Mouse (Mus musculus): Measurements from ENCODE around the gene Lingo1.

Gene Lingo1

GRCm38 (mm10) chr9:56635498-56636121 is 160.7 kb downstream of the Lingo1 start:
- DNase-seq (ENCODE audit: low spot score in 2 of 2) = no peak

DNA sequence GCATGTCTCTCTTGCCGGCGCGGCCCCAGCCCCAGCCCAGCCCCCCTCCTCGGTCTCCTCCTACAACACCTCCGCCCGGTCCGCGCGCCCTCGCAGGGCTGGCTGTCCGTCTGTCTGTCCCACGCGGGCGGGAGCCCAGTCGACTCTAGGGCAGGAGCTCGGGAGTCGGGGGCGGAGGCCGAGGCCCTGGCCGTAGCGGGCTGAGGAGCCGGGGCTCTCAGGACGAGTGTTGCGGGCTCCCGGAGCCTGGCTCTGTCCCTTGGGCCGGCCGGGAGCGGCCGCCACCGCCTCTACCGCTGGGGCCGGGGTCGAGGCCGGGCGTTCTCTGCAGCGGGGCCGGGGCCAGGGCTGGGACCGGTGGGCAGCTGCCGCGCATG is 161.2 kb downstream of the Lingo1 start:
- no peak for DNase-seq (ENCODE audit: low spot score in 2 of 2)

DNA sequence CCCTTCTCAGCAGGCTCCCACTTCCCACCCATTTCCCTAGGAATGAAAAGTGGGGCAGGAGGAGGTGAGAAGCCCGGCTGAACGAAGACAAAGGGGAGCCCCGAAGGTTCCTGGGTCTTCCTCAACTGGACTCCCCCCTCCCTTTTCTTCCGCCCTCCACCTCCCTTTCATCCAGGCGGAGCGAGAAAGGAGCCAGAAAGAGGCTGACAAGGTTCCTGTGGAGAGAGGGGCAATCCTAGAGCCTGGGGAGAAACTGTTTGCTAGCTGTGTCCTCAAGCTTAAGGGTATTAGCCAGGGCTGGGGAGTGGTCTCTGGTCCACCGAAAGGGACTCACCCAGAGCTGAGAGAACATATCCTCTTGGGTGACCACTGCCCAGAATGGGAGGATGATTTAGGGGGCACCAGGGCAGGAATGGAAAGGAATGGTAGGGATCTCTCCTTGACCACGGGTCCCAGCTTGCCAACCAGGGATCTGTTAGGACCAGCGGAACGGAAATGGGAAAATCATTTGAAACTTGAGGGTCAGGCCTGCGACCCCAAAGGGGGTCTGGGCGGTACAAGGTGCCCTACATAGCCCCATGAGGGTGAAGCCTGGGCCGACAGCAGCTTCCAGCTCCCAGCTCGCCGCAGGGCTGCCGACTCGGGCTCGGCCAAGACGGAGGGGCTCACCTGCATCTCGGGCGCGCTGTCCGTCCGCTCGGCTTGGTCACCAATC is 161.7 kb downstream of the Lingo1 start:
- no peak for DNase-seq (ENCODE audit: low spot score in 2 of 2)

DNA sequence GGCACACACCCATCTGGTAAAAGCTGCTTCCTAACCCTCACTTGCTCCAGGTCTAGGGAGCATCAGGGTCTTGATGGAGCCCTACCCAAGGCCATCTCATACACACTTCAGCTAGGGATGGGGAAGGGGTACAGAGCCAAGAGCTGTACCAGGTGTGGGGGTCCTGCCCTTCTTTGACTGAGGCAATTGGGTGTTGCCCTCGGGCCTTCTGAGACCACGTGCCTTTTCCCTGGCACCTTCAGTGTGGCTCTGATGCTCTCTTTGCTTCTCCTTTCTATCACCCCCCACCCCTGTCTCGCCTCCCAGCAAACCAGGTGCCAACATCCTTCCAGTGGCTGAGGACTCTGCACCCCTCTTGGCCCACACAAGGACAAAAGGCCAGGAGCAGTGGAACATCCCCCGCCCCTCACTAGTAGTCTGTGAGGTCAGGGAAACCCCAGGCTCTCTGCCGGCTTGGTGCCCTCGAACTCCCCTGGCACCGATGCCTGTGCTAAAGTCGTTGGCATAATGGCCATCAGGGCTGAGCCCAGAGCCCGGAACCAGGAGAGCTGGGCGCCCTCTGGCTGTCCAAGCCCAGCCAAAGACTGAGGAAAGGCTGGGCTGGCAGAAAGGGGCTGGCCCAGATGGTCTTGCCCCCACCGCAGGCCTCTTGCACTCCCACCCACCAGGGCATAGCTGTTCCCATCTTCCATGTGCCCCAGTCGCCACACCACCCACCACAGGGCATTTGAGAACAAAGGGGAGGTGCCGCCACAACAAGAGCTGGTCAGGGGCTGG is 162.6 kb downstream of the Lingo1 start:
- no peak for DNase-seq (ENCODE audit: low spot score in 2 of 2)

GRCm38 (mm10) chr9:56630945-56631344 is 165.3 kb downstream of the Lingo1 start:
- DNase-seq (ENCODE audit: low spot score in 2 of 2) = no peak

GRCm38 (mm10) chr9:56629674-56630397 is 166.4 kb downstream of the Lingo1 start:
- DNase-seq (ENCODE audit: low spot score in 2 of 2) = no peak

DNA sequence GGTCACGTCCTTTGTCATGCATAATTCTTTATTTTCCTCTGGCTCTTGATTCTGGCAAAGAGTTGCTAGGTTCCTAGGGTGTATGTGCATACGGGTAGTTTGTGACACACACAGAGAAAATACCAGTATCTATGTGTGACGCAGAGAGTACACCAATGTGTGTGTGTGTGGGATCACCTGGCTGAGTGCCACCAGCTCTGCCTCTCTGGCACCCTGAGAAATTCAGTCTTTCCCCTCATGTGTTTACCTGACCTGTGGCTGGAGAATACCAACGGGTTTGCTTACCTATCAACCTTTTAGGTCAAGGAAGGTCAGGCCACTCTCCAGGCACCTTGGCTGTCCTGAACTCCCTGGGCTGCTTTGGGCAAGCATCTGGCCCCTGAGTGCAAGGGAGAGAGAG is 169.0 kb downstream of the Lingo1 start:
- no peak for DNase-seq (ENCODE audit: low spot score in 2 of 2)

GRCm38 (mm10) chr9:56624923-56625322 is 171.3 kb downstream of the Lingo1 start:
- no peak for DNase-seq (ENCODE audit: low spot score in 2 of 2)

GRCm38 (mm10) chr9:56623361-56623760 is 172.9 kb downstream of the Lingo1 start:
- no peak for DNase-seq (ENCODE audit: low spot score in 2 of 2)

GRCm38 (mm10) chr9:56622761-56623160 is 173.5 kb downstream of the Lingo1 start:
- no peak for DNase-seq (ENCODE audit: low spot score in 2 of 2)

GRCm38 (mm10) chr9:56620512-56621371 is 175.5 kb downstream of the Lingo1 start:
- DNase-seq (ENCODE audit: low spot score in 2 of 2) = no peak

DNA sequence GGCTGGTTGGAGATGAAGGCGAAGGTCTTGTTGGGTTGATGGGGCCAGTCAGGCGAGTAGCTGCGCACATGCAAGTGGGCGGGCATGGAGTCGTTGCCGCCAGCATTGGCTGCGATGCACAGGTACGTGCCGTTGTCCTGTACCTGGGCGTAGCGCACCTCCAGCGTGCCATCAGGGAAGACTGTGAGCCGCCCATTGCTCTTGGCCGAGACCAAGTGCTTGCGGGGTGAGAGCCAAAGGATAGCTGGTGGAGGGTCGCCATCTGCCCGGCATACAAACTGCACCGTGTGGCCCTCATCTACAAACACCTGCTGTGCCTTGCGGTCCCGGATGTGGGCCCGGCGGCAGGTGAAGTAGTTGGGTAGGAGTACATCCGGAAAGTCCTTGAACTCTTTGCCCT is 176.6 kb downstream of the Lingo1 start:
- DNase-seq (ENCODE audit: low spot score in 2 of 2) = no peak

DNA sequence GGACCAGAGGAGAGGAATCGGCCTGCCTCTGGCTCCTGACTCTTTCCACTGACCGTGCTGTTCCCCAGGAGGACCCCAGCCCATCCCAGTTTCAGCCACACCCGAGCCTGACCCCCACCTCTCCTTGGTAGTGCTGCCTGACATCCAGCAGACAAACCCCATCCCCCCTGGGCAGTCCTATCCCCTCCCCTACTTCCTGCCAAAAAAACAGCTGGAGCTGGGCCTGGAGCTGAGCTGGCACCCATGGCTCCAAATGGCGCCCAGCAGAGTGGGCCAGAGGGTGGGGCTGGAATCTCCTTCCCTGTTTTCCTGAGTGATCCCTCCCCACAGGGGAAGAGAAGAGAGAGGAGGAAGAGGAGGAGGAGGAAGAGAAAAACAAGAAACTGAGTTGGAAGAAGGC is 177.6 kb downstream of the Lingo1 start:
- no peak for DNase-seq (ENCODE audit: low spot score in 2 of 2)

GRCm38 (mm10) chr9:56616061-56616460 is 180.2 kb downstream of the Lingo1 start:
- DNase-seq (ENCODE audit: low spot score in 2 of 2) = no peak

DNA sequence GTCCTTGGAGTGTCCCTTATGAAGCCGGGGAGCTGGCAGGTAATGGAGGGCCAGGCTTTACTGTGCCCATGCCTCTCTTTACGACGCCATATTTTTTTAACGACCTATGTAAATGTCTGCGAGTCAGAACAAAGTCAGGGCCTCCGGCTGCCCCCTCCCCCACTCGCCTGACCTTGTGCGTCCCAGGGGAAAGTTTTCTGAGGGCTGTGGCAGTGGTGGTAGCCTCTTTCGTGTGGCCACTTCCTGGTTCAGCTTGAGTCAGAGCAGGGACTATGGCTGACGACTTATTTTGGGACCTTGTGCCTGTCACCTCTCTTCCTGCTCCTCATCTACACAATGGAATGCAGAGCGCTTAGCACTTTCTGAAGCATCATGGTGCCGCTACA is 183.5 kb downstream of the Lingo1 start:
- DNase-seq (ENCODE audit: low spot score in 2 of 2) = no peak

- no peak for DNase-seq (ENCODE audit: low spot score in 2 of 2)
Observed at GRCm38 (mm10) chr9:56611912-56612797, 184.1 kb downstream of the Lingo1 start.

DNA sequence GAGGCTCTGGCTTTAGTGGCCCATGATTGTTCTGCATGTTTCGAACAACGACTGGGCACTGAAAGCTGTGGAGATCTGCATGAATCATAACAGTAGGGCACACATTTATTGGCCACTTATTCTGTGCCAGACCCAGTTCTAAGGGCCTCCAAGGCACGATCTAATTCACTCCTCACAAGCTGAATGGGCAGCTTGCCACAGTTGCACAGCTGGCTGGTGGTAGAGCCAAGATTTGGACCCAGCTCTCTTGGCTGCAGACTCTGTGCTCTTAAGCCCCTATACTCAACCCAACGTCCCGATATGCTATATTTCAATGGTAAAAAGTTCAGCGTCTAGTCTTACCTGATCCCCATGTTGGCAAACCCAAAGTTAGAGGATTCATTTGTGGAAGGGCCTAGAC is 185.3 kb downstream of the Lingo1 start:
- no peak for DNase-seq (ENCODE audit: low spot score in 2 of 2)

GRCm38 (mm10) chr9:56610466-56610865 is 185.8 kb downstream of the Lingo1 start:
- DNase-seq (ENCODE audit: low spot score in 2 of 2) = no peak

- DNase-seq (ENCODE audit: low spot score in 2 of 2) = no peak
Observed at GRCm38 (mm10) chr9:56609486-56609885, 186.8 kb downstream of the Lingo1 start.

GRCm38 (mm10) chr9:56608691-56609351 is 187.4 kb downstream of the Lingo1 start:
- DNase-seq (ENCODE audit: low spot score in 2 of 2) = no peak
